Mouse (Mus musculus) spleen, adult 2 months (tissue): ENCODE results near the gene Cd3e.

Experiments used
- CTCF ChIP-seq: fragments of 200-500 bp; IDR thresholded peaks from 2 replicates; pipeline ENCODE4 v1.5.1; 2011; ENCODE audit warnings: mild to moderate bottlenecking, inconsistent platforms; ENCODE audit not compliant: insufficient read depth, insufficient read length, insufficient replicate concordance; ENCODE audit errors: extremely low read depth
- POLR2A ChIP-seq: fragments of 200-500 bp; IDR thresholded peaks from 2 replicates; pipeline ENCODE4 v1.6.1; 2011; ENCODE audit warnings: low read depth, low read length, inconsistent platforms

GRCm38 (mm10) chr9:44982081-44982480 lies 27.3 kb downstream of the Cd3e start:
- TF ChIP-seq POLR2A (no peak), CTCF (no peak)
